Comparison of ENCODE assay signal across 12 mouse cellular contexts in the genomic region with DNA sequence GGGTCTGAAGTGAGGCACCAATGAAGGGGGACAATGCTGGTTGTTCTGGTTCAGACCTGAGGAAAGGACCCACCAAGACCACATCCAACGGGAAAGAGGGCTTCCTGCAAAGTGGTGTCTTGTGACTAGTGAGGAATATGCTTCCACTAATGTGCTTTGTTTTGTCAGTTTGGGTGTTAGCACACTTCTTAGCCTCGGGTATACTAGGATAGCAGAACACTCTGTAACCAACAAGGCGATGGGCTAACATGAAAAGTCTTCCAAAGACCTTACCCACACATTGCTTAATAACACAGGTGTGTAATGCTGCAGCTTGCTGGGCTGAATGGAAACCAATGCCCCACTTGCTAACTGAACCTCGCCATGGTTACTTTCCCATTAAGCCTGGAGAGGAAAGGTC.
"Had no signal": no experiment of that assay in that cellular context is flagged by ENCODE, and none has a peak within 500 bp of the region (broad histone marks: within the 10 kb centered on the region; RNA-seq: fewer than 3 reads in every experiment).

No protein-coding gene starts in this region.

- DNase-seq: retina, postnatal 1 day; right cerebral cortex, adult 18-20 months; right cerebral cortex, postnatal 14 days; right cerebral cortex, postnatal 25 days; right cerebral cortex, postnatal 4 days; spleen, adult 18-20 months; thymus, adult 18-20 months; thymus, adult 2 months; thymus, postnatal 14 days; thymus, postnatal 25 days; thymus, postnatal 36 days; thymus, postnatal 4 days had no signal
